Mouse (Mus musculus): ENCODE results near the gene Ddrgk1. TPM values are rescaled to one million over a fixed set of nuclear protein-coding genes. Genes with fewer than 3 reads are reported as not detected.
A peak's percentile ranks its signal among the peaks of the same experiment; 100 is the strongest.

The Ddrgk1 gene
- polyA plus RNA-seq, 2 experiments = 27.9 to 35.4 TPM

GRCm38 (mm10) chr2:130639276-130639675 lies 25.2 kb downstream of the Ddrgk1 start:
- no peaks in the 10 kb centered on the region for H3K9me3 ChIP-seq (ENCODE audit: control insufficient read depth, low read length)
- peaks cover 3 to 5% of the 10 kb centered on the region in 2 experiments for H3K4me1 ChIP-seq (replicated peaks; ENCODE audit: control insufficient read depth in 2 of 2, insufficient read depth in 2 of 2, low read length in 1 of 2)
- peaks cover 41% of the 10 kb centered on the region for H3K27me3 ChIP-seq (ENCODE audit: control insufficient read depth, insufficient read depth, low read length)
- TF ChIP-seq EP300 (IDR thresholded peaks at IDR 0.05; ENCODE audit: low read depth) (no peak), CTCF (IDR thresholded peaks at IDR 0.05; ENCODE audit: low read depth) (no peak)
- no peak overlapping the region for H3K9ac ChIP-seq (replicated peaks)
- WGBS (ENCODE audit: insufficient replicate concordance) = 74% methylated on average over 6 of the region's 6 CpGs
- no peaks in the 10 kb centered on the region for H3K36me3 ChIP-seq (replicated peaks; ENCODE audit: control insufficient read depth, insufficient read depth, low read depth)
- ATAC-seq (ENCODE audit: insufficient read depth) (no peak), DNase-seq (ENCODE audit: low read depth in 3 of 3, low spot score in 3 of 3) (no peak)
- H3K27ac ChIP-seq = no peak overlapping the region
- no peak overlapping the region for H3K4me2 ChIP-seq (ENCODE audit: low read depth)
- no peak overlapping the region for H3K4me3 ChIP-seq (ENCODE audit: insufficient read depth in 1 of 2, low read depth in 2 of 2, low read length in 2 of 2)

- Histone ChIP-seq H3K27ac (no peak overlapping the region), H3K4me2 (ENCODE audit: low read depth) (peak overlapping the region; percentile 16), H3K9ac (replicated peaks) (no peak overlapping the region), H3K9me3 (ENCODE audit: control insufficient read depth, low read length) (no peaks in the 10 kb centered on the region), H3K27me3 (ENCODE audit: control insufficient read depth, insufficient read depth, low read length) (peaks cover 49% of the 10 kb centered on the region), H3K36me3 (replicated peaks; ENCODE audit: control insufficient read depth, insufficient read depth, low read depth) (no peaks in the 10 kb centered on the region), H3K4me3 (ENCODE audit: insufficient read depth in 1 of 2, low read depth in 2 of 2, low read length in 2 of 2) (no peak overlapping the region), H3K4me1 (replicated peaks; ENCODE audit: control insufficient read depth in 2 of 2, insufficient read depth in 2 of 2, low read length in 1 of 2) (peaks cover 3 to 5% of the 10 kb centered on the region in 2 experiments)
- no peak for TF ChIP-seq EP300 (IDR thresholded peaks at IDR 0.05; ENCODE audit: low read depth)
- no peak for TF ChIP-seq CTCF (IDR thresholded peaks at IDR 0.05; ENCODE audit: low read depth)
- ATAC-seq (ENCODE audit: insufficient read depth) (no peak), DNase-seq (ENCODE audit: low read depth in 3 of 3, low spot score in 3 of 3) (no peak)
- WGBS (ENCODE audit: insufficient replicate concordance) = 33% methylated on average over 16 of the region's 16 CpGs
Measured at GRCm38 (mm10) chr2:130638101-130638611, 26.3 kb downstream of the Ddrgk1 start.

- Histone ChIP-seq H3K4me1 (replicated peaks; ENCODE audit: control insufficient read depth in 2 of 2, insufficient read depth in 2 of 2, low read length in 1 of 2) (no peaks in the 10 kb centered on the region; a peak in 2 of 4 replicates), H3K27me3 (ENCODE audit: control insufficient read depth, insufficient read depth, low read length) (peaks cover 56% of the 10 kb centered on the region), H3K4me2 (ENCODE audit: low read depth) (peak overlapping the region; percentile 50), H3K4me3 (ENCODE audit: insufficient read depth in 1 of 2, low read depth in 2 of 2, low read length in 2 of 2) (no peak overlapping the region; a peak in 1 of 4 replicates), H3K36me3 (replicated peaks; ENCODE audit: control insufficient read depth, insufficient read depth, low read depth) (no peaks in the 10 kb centered on the region), H3K9me3 (ENCODE audit: control insufficient read depth, low read length) (no peaks in the 10 kb centered on the region), H3K9ac (replicated peaks) (no peak overlapping the region), H3K27ac (no peak overlapping the region)
- WGBS (ENCODE audit: insufficient replicate concordance) = 11% methylated on average over 21 of the region's 21 CpGs
- ATAC-seq (ENCODE audit: insufficient read depth) = peak; percentile 60
- TF ChIP-seq EP300 (IDR thresholded peaks at IDR 0.05; ENCODE audit: low read depth) (peak; percentile 40), CTCF (IDR thresholded peaks at IDR 0.05; ENCODE audit: low read depth) (no peak)
- DNase-seq (ENCODE audit: low read depth in 3 of 3, low spot score in 3 of 3) = no peak
Measured at GRCm38 (mm10) chr2:130635847-130636246, 28.6 kb downstream of the Ddrgk1 start.

GRCm38 (mm10) chr2:130634739-130635411 lies 29.6 kb downstream of the Ddrgk1 start:
- no peaks in the 10 kb centered on the region for H3K36me3 ChIP-seq (replicated peaks; ENCODE audit: control insufficient read depth, insufficient read depth, low read depth)
- H3K4me1 ChIP-seq (replicated peaks; ENCODE audit: control insufficient read depth in 2 of 2, insufficient read depth in 2 of 2, low read length in 1 of 2) = peaks cover 0 to 2% of the 10 kb centered on the region in 2 experiments; a peak in 2 of 4 replicates
- DNase-seq (ENCODE audit: low read depth in 3 of 3, low spot score in 3 of 3) = no peak
- peak overlapping the region in 1 of 2 experiments; percentile 25; a peak in 2 of 4 replicates for H3K4me3 ChIP-seq (ENCODE audit: insufficient read depth in 1 of 2, low read depth in 2 of 2, low read length in 2 of 2)
- no peak overlapping the region for H3K9ac ChIP-seq (replicated peaks)
- H3K27me3 ChIP-seq (ENCODE audit: control insufficient read depth, insufficient read depth, low read length) = peaks cover 56% of the 10 kb centered on the region
- no peaks in the 10 kb centered on the region for H3K9me3 ChIP-seq (ENCODE audit: control insufficient read depth, low read length)
- no peak for TF ChIP-seq EP300 (IDR thresholded peaks at IDR 0.05; ENCODE audit: low read depth)
- peak; percentile 49 for TF ChIP-seq CTCF (IDR thresholded peaks at IDR 0.05; ENCODE audit: low read depth)
- H3K4me2 ChIP-seq (ENCODE audit: low read depth) = peak overlapping the region; percentile 50
- no peak overlapping the region for H3K27ac ChIP-seq
- ATAC-seq (ENCODE audit: insufficient read depth) = no peak
- WGBS (ENCODE audit: insufficient replicate concordance) = 3% methylated on average over 38 of the region's 38 CpGs

GRCm38 (mm10) chr2:130634006-130634738 lies 30.3 kb downstream of the Ddrgk1 start:
- Histone ChIP-seq H3K36me3 (replicated peaks; ENCODE audit: control insufficient read depth, insufficient read depth, low read depth) (no peaks in the 10 kb centered on the region), H3K9me3 (ENCODE audit: control insufficient read depth, low read length) (no peaks in the 10 kb centered on the region), H3K27me3 (ENCODE audit: control insufficient read depth, insufficient read depth, low read length) (peaks cover 56% of the 10 kb centered on the region), H3K4me1 (replicated peaks; ENCODE audit: control insufficient read depth in 2 of 2, insufficient read depth in 2 of 2, low read length in 1 of 2) (peaks cover 0 to 2% of the 10 kb centered on the region in 2 experiments; a peak in 2 of 4 replicates), H3K27ac (no peak overlapping the region), H3K9ac (replicated peaks) (no peak overlapping the region), H3K4me2 (ENCODE audit: low read depth) (peak overlapping the region; percentile 50; the same call in 1 of the 2 replicates), H3K4me3 (ENCODE audit: insufficient read depth in 1 of 2, low read depth in 2 of 2, low read length in 2 of 2) (no peak overlapping the region)
- ATAC-seq (ENCODE audit: insufficient read depth) (no peak), DNase-seq (ENCODE audit: low read depth in 3 of 3, low spot score in 3 of 3) (no peak)
- 38% methylated on average over 14 of the region's 14 CpGs for WGBS (ENCODE audit: insufficient replicate concordance)
- no peak for TF ChIP-seq EP300 (IDR thresholded peaks at IDR 0.05; ENCODE audit: low read depth)
- TF ChIP-seq CTCF (IDR thresholded peaks at IDR 0.05; ENCODE audit: low read depth) = no peak
